Comparison of ENCODE assay signal across 16 mouse cellular contexts in genomic region chr8:122986501-122987184, GRCm38 (mm10). TPM values are rescaled to one million over a fixed set of nuclear protein-coding genes. Genes with fewer than 3 reads are reported as not detected.
DNase-seq lines count a peak whose midpoint lies in the region; ATAC-seq and TF ChIP-seq lines count a peak whose summit lies in the region.
"Had no signal": no experiment of that assay in that cellular context is flagged by ENCODE, and none has a peak within 500 bp of the region (broad histone marks: within the 10 kb centered on the region; RNA-seq: fewer than 3 reads in every experiment).

No protein-coding gene starts in this region.

- H3K4me3 ChIP-seq in liver, postnatal 0 days (ENCODE audit: low read depth, low read length), result no peak overlapping the region
- no peak overlapping the region for H3K4me3 ChIP-seq in liver, embryonic 12.5 days
- H3K4me3 ChIP-seq in kidney, embryonic 14.5 days (ENCODE audit: low read length), result no peak overlapping the region
- H3K4me3 ChIP-seq in forebrain, embryonic 14.5 days (ENCODE audit: low read depth, low read length), result no peak overlapping the region
- H3K4me3 ChIP-seq in hindbrain, embryonic 10.5 days, result no peak overlapping the region
- H3K4me3 ChIP-seq: erythroblast, embryonic 14.5 days had no signal

- H3K36me3 ChIP-seq in liver, postnatal 0 days (replicated peaks; ENCODE audit: insufficient read depth, low read length), result no peaks in the 10 kb centered on the region
- H3K36me3 ChIP-seq in liver, embryonic 12.5 days, result no peaks in the 10 kb centered on the region
- no peaks in the 10 kb centered on the region for H3K36me3 ChIP-seq in kidney, embryonic 14.5 days (ENCODE audit: control insufficient read depth, insufficient read depth, low read length)
- no peaks in the 10 kb centered on the region for H3K36me3 ChIP-seq in forebrain, embryonic 14.5 days (ENCODE audit: control insufficient read depth, insufficient read depth, low read length)
- H3K36me3 ChIP-seq in hindbrain, embryonic 10.5 days, result no peaks in the 10 kb centered on the region

- no peak overlapping the region for H3K9ac ChIP-seq in liver, postnatal 0 days (replicated peaks)
- no peak overlapping the region for H3K9ac ChIP-seq in liver, embryonic 12.5 days
- no peak overlapping the region for H3K9ac ChIP-seq in kidney, embryonic 14.5 days (ENCODE audit: low read depth, low read length)
- H3K9ac ChIP-seq in forebrain, embryonic 14.5 days (ENCODE audit: low read length), result no peak overlapping the region

- H3K27me3 ChIP-seq in liver, postnatal 0 days (ENCODE audit: insufficient read depth, low read length), result no peaks in the 10 kb centered on the region
- H3K27me3 ChIP-seq in liver, embryonic 12.5 days (replicated peaks), result no peaks in the 10 kb centered on the region
- no peaks in the 10 kb centered on the region for H3K27me3 ChIP-seq in kidney, embryonic 14.5 days (ENCODE audit: control insufficient read depth, insufficient read depth, low read length)
- no peaks in the 10 kb centered on the region for H3K27me3 ChIP-seq in forebrain, embryonic 14.5 days (replicated peaks; ENCODE audit: control insufficient read depth, insufficient read depth, low read length)
- H3K27me3 ChIP-seq in hindbrain, embryonic 10.5 days (ENCODE audit: insufficient read depth, poor library complexity, severe bottlenecking), result no peaks in the 10 kb centered on the region
- H3K27me3 ChIP-seq: megakaryocyte, embryonic 14.5 days had no signal

- no peak for DNase-seq in liver, postnatal 0 days
- peak; percentile 75 for DNase-seq in naive thymus-derived CD4-positive, alpha-beta T cell, adult 2 months (ENCODE audit: low read depth)
- no peak for DNase-seq in forebrain, embryonic 14.5 days (ENCODE audit: low spot score)
- DNase-seq in hindbrain, embryonic 10.5 days (ENCODE audit: low spot score), result no peak
- DNase-seq: cerebellum, adult 8-10 months; embryo, embryonic 11 days; heart, postnatal 36 days; kidney, adult 9 months; left cerebral cortex, postnatal 4 days; lung, adult 18-20 months; right cerebral cortex, postnatal 4 days had no signal

- H3K9me3 ChIP-seq in liver, postnatal 0 days (ENCODE audit: low read length), result no peaks in the 10 kb centered on the region
- H3K9me3 ChIP-seq in liver, embryonic 12.5 days (replicated peaks), result no peaks in the 10 kb centered on the region
- no peaks in the 10 kb centered on the region for H3K9me3 ChIP-seq in kidney, embryonic 14.5 days (ENCODE audit: control insufficient read depth, low read length)
- H3K9me3 ChIP-seq in forebrain, embryonic 14.5 days (replicated peaks; ENCODE audit: control insufficient read depth, low read length), result no peaks in the 10 kb centered on the region
- no peaks in the 10 kb centered on the region for H3K9me3 ChIP-seq in hindbrain, embryonic 10.5 days
- H3K9me3 ChIP-seq: megakaryocyte, embryonic 14.5 days had no signal

- ATAC-seq in liver, postnatal 0 days, result no peak
- ATAC-seq in liver, embryonic 12.5 days, result no peak
- ATAC-seq in activated CD4-positive, CD25-positive, alpha-beta regulatory T cell, adult 4 months, result peak; percentile 32
- no peak for ATAC-seq in kidney, embryonic 14.5 days (ENCODE audit: low FRiP score, low TSS enrichment)
- ATAC-seq in forebrain, embryonic 14.5 days, result no peak

- no peak for TF ChIP-seq CTCF in liver, postnatal 0 days (IDR thresholded peaks at IDR 0.05; ENCODE audit: low read depth)

- no peak for TF ChIP-seq EP300 in liver, postnatal 0 days (IDR thresholded peaks at IDR 0.05; ENCODE audit: low read depth)

- 69% methylated on average over 8 of the region's 8 CpGs for WGBS in liver, postnatal 0 days (ENCODE audit: insufficient replicate concordance)
- 82% methylated on average over 8 of the region's 8 CpGs for WGBS in liver, embryonic 12.5 days (ENCODE audit: insufficient replicate concordance)
- 69% methylated on average over 8 of the region's 8 CpGs for WGBS in kidney, embryonic 14.5 days
- WGBS in forebrain, embryonic 14.5 days, result 93% methylated on average over 8 of the region's 8 CpGs
- WGBS in hindbrain, embryonic 10.5 days, result 88% methylated on average over 8 of the region's 8 CpGs

- 0 out of 2 replicates have a peak overlapping the region, but pooled peaks have one; percentile 34 for H3K27ac ChIP-seq in liver, postnatal 0 days (ENCODE audit: low read depth)
- no peak overlapping the region for H3K27ac ChIP-seq in liver, embryonic 12.5 days
- no peak overlapping the region for H3K27ac ChIP-seq in kidney, embryonic 14.5 days (ENCODE audit: low read depth, low read length)
- H3K27ac ChIP-seq in forebrain, embryonic 14.5 days (ENCODE audit: low read depth, low read length), result no peak overlapping the region
- no peak overlapping the region for H3K27ac ChIP-seq in hindbrain, embryonic 10.5 days

- peak overlapping the region; percentile 29; the same call in 1 of the 2 replicates for H3K4me2 ChIP-seq in liver, postnatal 0 days (ENCODE audit: low read depth, low read length)
- no peak overlapping the region for H3K4me2 ChIP-seq in liver, embryonic 12.5 days
- no peak overlapping the region for H3K4me2 ChIP-seq in kidney, embryonic 14.5 days (replicated peaks; ENCODE audit: low read depth, low read length)
- no peak overlapping the region for H3K4me2 ChIP-seq in forebrain, embryonic 14.5 days (ENCODE audit: low read length)

- H3K4me1 ChIP-seq in liver, postnatal 0 days (ENCODE audit: insufficient read depth), result peaks cover 60% of the 10 kb centered on the region
- peaks cover 83% of the 10 kb centered on the region for H3K4me1 ChIP-seq in liver, embryonic 12.5 days
- H3K4me1 ChIP-seq in kidney, embryonic 14.5 days (ENCODE audit: control insufficient read depth, insufficient read depth, low read length), result peaks cover 17% of the 10 kb centered on the region
- no peaks in the 10 kb centered on the region; the same call in 1 of the 2 replicates for H3K4me1 ChIP-seq in forebrain, embryonic 14.5 days (ENCODE audit: control insufficient read depth, insufficient read depth, low read length)
- H3K4me1 ChIP-seq in hindbrain, embryonic 10.5 days (replicated peaks), result peaks cover 17% of the 10 kb centered on the region

RNA-seq across cellular contexts. Expression of gene Ankrd11, which starts 55.4 kb away (rescaled TPM):
- polyA plus RNA-seq in liver, postnatal 0 days (2015; fragmentation: Nextera tagmentation; extraction: Ambion mirVana), result 21.2 and 21.9 TPM in 2 replicates
- 43.9 and 44.0 TPM in 2 replicates for polyA plus RNA-seq in liver, embryonic 12.5 days (2016; fragmentation: Nextera tagmentation; extraction: Ambion mirVana)
- polyA plus RNA-seq in activated CD4-positive, CD25-positive, alpha-beta regulatory T cell, adult 4 months (2017; shearing (Covaris generic)), result 10 to 100 TPM; 75.8 to 77.3 TPM
- polyA plus RNA-seq in kidney, embryonic 14.5 days (2014; fragmentation: Nextera tagmentation; extraction: Ambion mirVana), result 44.3 and 55.5 TPM in 2 replicates
- 32.1 and 34.9 TPM in 2 replicates for polyA plus RNA-seq in forebrain, embryonic 14.5 days (2014; fragmentation: Nextera tagmentation; extraction: Ambion mirVana)
- polyA plus RNA-seq in hindbrain, embryonic 10.5 days (2016; fragmentation: Nextera tagmentation; extraction: Ambion mirVana), result 31.4 and 34.3 TPM in 2 replicates
